Mouse (Mus musculus): ENCODE data around the gene Cntn3.
A peak's percentile ranks its signal among the peaks of the same experiment; 100 is the strongest.

Cntn3 gene

GRCm38 (mm10) chr6:102478320-102479080 is 94.4 kb downstream of the Cntn3 start:
- DNase-seq, result no peak

GRCm38 (mm10) chr6:102438353-102438752 is 134.5 kb downstream of the Cntn3 start:
- DNase-seq, result no peak

GRCm38 (mm10) chr6:102427549-102427948 is 145.4 kb downstream of the Cntn3 start:
- DNase-seq, result peak; percentile 30 to 40

- DNase-seq, result no peak
Observed at GRCm38 (mm10) chr6:102421781-102422180, 151.1 kb downstream of the Cntn3 start.

GRCm38 (mm10) chr6:102388590-102388989 is 184.3 kb downstream of the Cntn3 start:
- no peak for DNase-seq

GRCm38 (mm10) chr6:102372112-102372511 is 200.8 kb downstream of the Cntn3 start:
- no peak for DNase-seq

GRCm38 (mm10) chr6:102363880-102364279 is 209.0 kb downstream of the Cntn3 start:
- DNase-seq, result no peak

GRCm38 (mm10) chr6:102363291-102363832 is 209.5 kb downstream of the Cntn3 start:
- DNase-seq, result peak; percentile 42 to 58

GRCm38 (mm10) chr6:102332144-102332543 is 240.8 kb downstream of the Cntn3 start:
- DNase-seq, result no peak

GRCm38 (mm10) chr6:102326711-102327110 is 246.2 kb downstream of the Cntn3 start:
- DNase-seq, result no peak

GRCm38 (mm10) chr6:102322614-102323284 is 250.2 kb downstream of the Cntn3 start:
- DNase-seq, result no peak

- DNase-seq, result no peak
Observed at GRCm38 (mm10) chr6:102319755-102320154, 253.1 kb downstream of the Cntn3 start.

GRCm38 (mm10) chr6:102282889-102283288 is 290.0 kb downstream of the Cntn3 start:
- no peak for DNase-seq

GRCm38 (mm10) chr6:102231015-102231414 is 341.9 kb downstream of the Cntn3 start:
- DNase-seq, result no peak

- no peak for DNase-seq
Observed at GRCm38 (mm10) chr6:102186316-102186715, 386.6 kb downstream of the Cntn3 start.

- DNase-seq, result peak; percentile 52 to 80
Observed at GRCm38 (mm10) chr6:102170913-102171312, 402.0 kb downstream of the Cntn3 start.

GRCm38 (mm10) chr6:102161186-102161585 is 411.7 kb downstream of the Cntn3 start:
- no peak for DNase-seq

GRCm38 (mm10) chr6:102121676-102122075 is 451.2 kb downstream of the Cntn3 start:
- no peak for DNase-seq

- DNase-seq, result no peak
Observed at GRCm38 (mm10) chr6:102120003-102120402, 452.9 kb downstream of the Cntn3 start.

GRCm38 (mm10) chr6:102113629-102114028 is 459.3 kb downstream of the Cntn3 start:
- no peak for DNase-seq
